Mouse (Mus musculus) c-Kit-positive CD71-positive TER-119-negative erythroid progenitor cells, embryonic 14.5 days (primary cell): ENCODE data around the gene Nfil3.

Experiments
- DNase-seq: peaks from one replicate; pipeline ENCODE4 v3.0.0-alpha.2; 2013; ENCODE audit warnings: low read depth

Nfil3 gene

DNA sequence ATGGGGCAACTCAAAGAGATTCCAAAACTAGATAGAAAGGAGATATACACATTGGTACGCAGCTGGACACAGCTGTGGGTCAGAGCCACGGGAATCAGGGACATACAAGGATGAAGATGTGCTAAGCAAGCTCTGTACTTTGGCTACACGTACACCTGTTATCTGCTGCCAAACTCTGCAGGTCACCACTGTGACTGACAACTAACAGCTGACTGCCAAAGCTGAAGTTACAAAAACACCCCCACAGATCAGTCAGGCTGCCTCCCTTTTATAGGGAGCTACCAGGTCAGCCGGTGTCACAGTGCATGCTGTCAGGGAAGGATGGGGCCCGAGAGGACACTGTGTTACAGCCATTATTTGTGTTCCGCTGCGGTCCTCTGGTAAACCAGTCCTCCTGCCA, 39.9 kb downstream of the Nfil3 start:
- no peak for DNase-seq

DNA sequence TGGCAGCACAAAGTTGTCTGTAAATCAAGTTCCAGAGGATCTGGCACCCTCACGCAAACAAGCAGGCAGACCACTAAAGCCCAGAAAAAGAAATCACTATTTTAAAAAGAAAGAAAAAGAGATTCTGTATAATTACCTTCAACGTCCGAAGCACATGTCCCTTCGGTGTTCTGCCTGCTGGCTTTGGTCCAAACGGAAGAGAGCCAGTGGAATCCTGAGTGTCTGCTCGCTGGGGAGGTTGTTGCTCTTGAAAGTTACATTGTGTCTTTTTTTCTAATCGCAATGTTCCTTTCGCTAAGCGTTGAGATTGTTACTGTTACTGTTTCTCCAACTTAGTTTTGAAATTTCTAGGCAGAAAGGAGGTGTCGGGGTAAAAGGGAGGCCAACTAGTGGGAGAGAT, 50.3 kb downstream of the Nfil3 start:
- no peak for DNase-seq

DNA sequence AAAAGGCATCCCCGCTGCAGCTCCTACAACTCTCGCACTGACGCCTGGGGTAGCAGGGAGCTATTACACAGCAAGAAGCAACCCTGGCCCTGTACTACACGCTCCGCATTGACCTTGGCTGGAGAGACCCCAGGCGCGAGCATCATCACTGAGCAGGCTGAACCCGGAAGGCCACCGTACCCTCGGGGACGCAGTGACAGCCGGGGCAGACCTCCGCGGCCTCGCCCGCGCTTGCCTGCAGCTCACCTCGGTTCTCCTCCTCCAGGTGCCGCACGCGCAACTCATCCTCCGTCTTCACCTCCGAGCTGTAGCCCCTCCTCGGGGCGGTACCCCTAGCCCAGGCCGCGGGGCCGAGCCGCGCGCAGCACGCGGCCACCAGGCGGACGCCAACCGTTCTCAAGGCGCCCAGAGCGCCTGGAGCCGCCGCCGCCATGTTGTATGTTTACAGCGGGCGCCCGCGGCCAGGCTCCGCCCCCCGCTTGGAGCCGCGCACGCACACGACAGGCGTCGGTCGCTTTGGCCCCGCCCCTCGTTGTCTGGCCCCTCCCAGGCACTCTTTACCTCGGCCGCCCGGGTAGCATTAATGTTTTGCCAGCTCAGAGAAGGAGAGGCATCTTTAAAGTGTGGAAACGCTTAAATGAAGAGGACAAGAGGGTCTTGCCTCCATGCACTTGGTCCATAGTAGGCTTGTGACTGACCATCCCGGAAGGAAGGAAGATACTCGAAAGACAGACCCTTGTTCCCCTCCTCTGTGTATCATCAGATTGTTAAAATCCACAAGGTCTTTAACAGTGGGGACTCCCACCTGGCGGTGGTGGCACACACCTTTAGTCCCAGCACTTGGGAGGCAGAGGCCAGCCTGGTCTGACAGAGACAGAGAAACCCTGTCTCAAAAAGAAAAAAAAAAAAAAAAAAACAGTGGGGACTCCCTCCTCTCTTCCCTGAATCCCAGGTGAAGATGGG, 51.4 kb downstream of the Nfil3 start, which contains the start of gene Auh:
TSS of gene Auh (minus strand) at position 473 of the 963 bp plus-strand sequence.
- peak; percentile 83 for DNase-seq

DNA sequence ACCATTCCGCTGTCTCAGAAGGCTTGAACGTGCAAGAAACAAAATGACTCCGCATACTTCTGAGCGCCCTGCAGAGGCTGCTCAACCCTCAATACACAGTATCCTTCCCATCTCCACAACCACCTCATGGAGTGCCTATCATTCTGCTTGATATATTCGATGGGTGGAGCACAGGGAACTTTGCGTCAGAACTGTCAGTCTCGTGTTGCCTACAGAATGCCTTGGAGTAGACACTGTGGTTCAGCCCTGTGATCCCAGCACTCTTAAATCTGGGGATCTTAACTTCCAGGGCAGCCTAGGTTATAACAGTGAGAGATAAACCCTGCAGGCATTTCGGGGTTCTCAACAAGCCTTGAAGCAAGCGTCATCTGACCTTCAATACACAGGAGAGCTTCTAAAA, 52.5 kb downstream of the Nfil3 start:
- DNase-seq: peak; percentile 11

DNA sequence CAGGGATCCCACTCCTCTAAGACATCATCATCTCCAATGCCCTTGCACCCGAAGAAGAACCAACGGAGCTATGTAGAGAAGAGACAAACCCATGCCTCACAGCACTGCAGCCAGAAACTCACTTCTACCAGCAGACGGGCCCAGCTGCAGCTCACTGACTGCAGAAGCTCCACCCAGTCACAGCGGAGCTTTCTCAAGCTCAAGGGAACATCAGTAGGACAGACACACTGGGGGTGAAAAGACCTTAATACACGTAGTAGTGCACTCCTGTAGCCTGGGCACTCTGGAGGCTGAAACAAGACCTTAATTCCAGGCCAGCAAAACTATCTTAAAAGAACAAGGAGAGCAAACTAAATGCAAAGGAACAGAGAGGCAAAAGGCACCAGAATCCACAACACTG, 56.4 kb downstream of the Nfil3 start:
- DNase-seq: no peak

DNA sequence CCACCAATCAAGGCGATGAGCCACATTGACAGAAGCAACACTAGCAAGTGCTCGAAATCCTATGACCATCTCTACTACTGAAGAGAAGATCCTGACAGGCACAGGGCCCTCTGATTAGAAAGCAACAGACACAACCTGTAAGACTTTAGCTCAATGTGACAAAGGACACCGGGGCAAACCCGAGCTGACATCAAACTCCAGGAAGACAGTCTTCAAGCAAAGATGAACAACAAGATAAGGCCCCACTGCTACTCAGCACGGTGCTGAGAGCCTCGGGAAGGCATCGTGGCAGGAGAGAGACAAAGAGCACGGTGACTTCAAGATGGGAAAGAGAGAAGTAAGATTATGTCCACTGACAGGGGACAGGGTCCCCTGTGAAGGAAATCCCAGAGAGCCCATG, 58.9 kb downstream of the Nfil3 start:
- no peak for DNase-seq

DNA sequence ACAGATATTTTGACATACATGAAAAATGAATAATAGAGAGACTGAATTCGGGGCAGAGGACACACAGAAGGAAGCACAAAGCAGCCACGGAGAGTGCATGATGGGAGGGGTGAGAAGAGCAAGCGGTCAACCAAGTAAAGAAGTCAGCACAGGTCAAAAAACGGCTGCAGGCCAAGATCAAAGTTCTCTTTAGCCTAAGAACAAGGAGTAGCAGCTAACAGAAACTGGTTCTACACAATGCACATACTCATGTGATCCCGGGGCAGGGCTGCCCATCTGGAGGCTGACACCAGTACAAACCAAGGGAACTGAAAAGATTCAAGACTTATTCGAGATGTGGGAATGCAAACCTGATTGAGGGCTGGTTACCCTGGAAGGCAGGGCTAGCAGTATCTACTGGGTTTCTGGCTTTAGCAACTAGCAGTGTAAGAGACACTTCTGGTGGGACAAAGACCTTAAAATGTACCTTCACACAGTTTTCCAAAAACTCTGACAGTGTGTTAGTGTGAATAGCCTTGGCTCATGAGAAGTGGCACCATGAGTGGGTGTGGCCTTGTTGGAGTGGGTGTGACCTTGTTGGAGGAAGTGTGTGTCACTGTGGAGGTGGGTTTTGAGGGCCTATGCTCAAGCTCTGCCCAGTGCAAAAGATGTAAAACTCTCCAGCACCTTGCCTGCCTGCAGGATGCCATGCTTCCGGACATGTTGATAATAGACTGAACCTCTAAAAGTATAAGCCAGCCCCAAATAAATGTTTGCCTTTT, 59.6 kb downstream of the Nfil3 start:
- DNase-seq: no peak

DNA sequence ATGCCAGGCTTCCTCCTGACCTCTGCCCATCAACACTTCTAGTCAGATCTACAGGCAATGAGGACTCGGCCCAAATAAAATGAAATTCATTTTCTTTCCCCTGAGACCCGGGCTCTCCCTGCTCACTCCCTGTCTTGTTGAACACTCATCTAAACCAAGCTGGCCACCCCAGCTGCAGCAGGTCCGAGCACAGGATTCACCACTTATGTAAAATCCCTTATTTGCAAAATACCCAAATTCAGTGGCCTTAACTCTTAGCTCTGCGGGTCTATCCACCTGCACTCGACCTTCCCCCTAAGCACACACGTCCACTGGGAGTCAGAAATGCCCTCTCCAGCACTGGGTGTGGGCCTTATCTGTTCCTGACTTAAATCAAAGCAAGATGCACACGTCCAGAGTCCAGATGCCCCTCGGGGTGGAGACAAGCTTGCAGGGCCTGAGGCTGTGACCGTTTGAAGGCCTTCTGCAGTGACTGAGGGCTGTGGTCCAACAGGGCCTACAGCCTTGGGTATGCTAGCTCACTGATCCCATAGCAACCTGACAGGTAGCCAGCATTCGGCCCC, 61.0 kb downstream of the Nfil3 start:
- DNase-seq: no peak

DNA sequence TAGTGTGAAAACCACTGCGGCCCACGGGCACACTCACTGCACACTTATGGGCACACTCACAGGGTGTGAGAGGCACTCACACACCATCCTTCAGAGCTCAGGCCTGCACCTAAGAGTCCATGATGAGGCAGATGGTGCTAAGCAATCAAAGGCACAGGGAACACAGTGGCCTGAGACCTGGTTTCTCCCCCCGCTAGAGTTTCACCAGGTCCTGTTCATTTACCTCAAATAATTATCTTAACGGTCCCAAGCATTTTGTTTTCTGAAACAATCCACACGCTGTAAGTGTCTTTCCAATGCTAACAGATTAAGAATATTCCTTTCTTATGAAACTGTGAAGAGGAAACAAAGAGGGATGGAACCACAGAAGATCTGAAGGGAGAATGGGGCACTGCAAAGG, 62.5 kb downstream of the Nfil3 start:
- DNase-seq: no peak
